Mouse (Mus musculus) megakaryocyte, adult 5-6 weeks (primary cell): ENCODE measurements around the gene Cnih1. TPM values are rescaled to one million over a fixed set of nuclear protein-coding genes. Genes with fewer than 3 reads are reported as not detected.
A peak's percentile ranks its signal among the peaks of the same experiment; 100 is the strongest.
"Not testable (repeated sequence)": the region's sequence is repeated elsewhere in the genome, so short reads cannot be mapped to it uniquely, and the experiment has no call there.

ENCODE experiments used
- ATAC-seq: 2 replicates; pipeline ENCODE4 v1.8.0; 2016; ENCODE audit warnings: mild to moderate bottlenecking, inconsistent platforms; ENCODE audit not compliant: poor library complexity, severe bottlenecking
- total RNA-seq, 2 experiments: library from RNA; stranded (forward) in 1 of 2; stranded (reverse) in 1 of 2; fragments of 153-499, 151-499 nt in 1 of 2; fragments of 221-1000, 200-1000 nt in 1 of 2; gene quantifications; 2 replicates each; pipeline versions ENCODE4 v1.2.3 to v1.2.4; 2015 to 2017

Cnih1 gene
- total RNA-seq, 2 experiments from 2014 or later, result 60.2 to 109 TPM

- ATAC-seq, result peak; percentile 36
These were observed 2.1 kb upstream of the Cnih1 start for GRCm38 (mm10) chr14:46790303-46790702.

- no peak for ATAC-seq
These were observed 292 bp upstream of the Cnih1 start for GRCm38 (mm10) chr14:46788505-46788901.

- ATAC-seq, result 0 out of 2 replicates have a peak, but pooled peaks have one; percentile 6
These were observed 791 bp downstream of the Cnih1 start for GRCm38 (mm10) chr14:46787454-46787786.

- ATAC-seq, result no peak
These were observed 3.0 kb downstream of the Cnih1 start for GRCm38 (mm10) chr14:46785247-46785646.

- no peak for ATAC-seq
These were observed 4.8 kb downstream of the Cnih1 start for GRCm38 (mm10) chr14:46783327-46783926.

GRCm38 (mm10) chr14:46782187-46782828 lies 5.9 kb downstream of the Cnih1 start:
- no peak for ATAC-seq

- ATAC-seq, result no peak
These were observed 7.1 kb downstream of the Cnih1 start for GRCm38 (mm10) chr14:46781086-46781485.

GRCm38 (mm10) chr14:46779217-46779616 lies 9.0 kb downstream of the Cnih1 start:
- ATAC-seq, result peak; percentile 35; the same call in 1 of the 2 replicates

GRCm38 (mm10) chr14:46778756-46779155 lies 9.5 kb downstream of the Cnih1 start:
- no peak for ATAC-seq

- no peak for ATAC-seq
These were observed 18.2 kb downstream of the Cnih1 start for GRCm38 (mm10) chr14:46770036-46770435.

GRCm38 (mm10) chr14:46767116-46767515 lies 21.1 kb downstream of the Cnih1 start:
- no peak for ATAC-seq

- ATAC-seq, result peak; percentile 43; the same call in 1 of the 2 replicates
These were observed 27.0 kb downstream of the Cnih1 start for GRCm38 (mm10) chr14:46761186-46761585.

- ATAC-seq, result peak; percentile 98
These were observed 27.7 kb downstream of the Cnih1 start, which contains the start of gene Cdkn3 for GRCm38 (mm10) chr14:46760355-46761029. Gene Cdkn3 (plus strand): TSS chr14:46760541.

- ATAC-seq, result peak; percentile 3; the same call in 1 of the 2 replicates
These were observed 28.2 kb downstream of the Cnih1 start for GRCm38 (mm10) chr14:46759970-46760354.

- ATAC-seq, result no peak
These were observed 30.5 kb downstream of the Cnih1 start for GRCm38 (mm10) chr14:46757736-46758135.

- ATAC-seq, result no peak
These were observed 32.4 kb downstream of the Cnih1 start for GRCm38 (mm10) chr14:46755851-46756250.

- not testable (repeated sequence) for ATAC-seq
These were observed 33.8 kb downstream of the Cnih1 start for GRCm38 (mm10) chr14:46754371-46754770.

GRCm38 (mm10) chr14:46745413-46745812 lies 42.8 kb downstream of the Cnih1 start:
- ATAC-seq, result no peak

- ATAC-seq, result peak; percentile 51; the same call in 1 of the 2 replicates
These were observed 45.5 kb downstream of the Cnih1 start for GRCm38 (mm10) chr14:46742674-46743073.

GRCm38 (mm10) chr14:46737346-46737745 lies 50.9 kb downstream of the Cnih1 start:
- not testable (repeated sequence) for ATAC-seq

GRCm38 (mm10) chr14:46736366-46736765 lies 51.8 kb downstream of the Cnih1 start:
- ATAC-seq, result no peak
